Mouse (Mus musculus) heart, embryonic 11.5 days (tissue): ENCODE data around the gene 7530416G11Rik. TPM values are rescaled to one million over a fixed set of nuclear protein-coding genes. Genes with fewer than 3 reads are reported as not detected.
A peak's percentile ranks its signal among the peaks of the same experiment; 100 is the strongest.

Source experiments
- ATAC-seq: fragments of 200-750 bp; cut with Nextera tagmentation; replicated peaks from 2 replicates; pipeline ENCODE4 v1.8.0; 2017; ENCODE audit warnings: moderate library complexity; ENCODE audit not compliant: insufficient number of reproducible peaks, low FRiP score, low TSS enrichment
- H3K27ac ChIP-seq: fragments of 300-500 bp; sonication (generic); 2 replicates; pipeline ENCODE4 v1.5.1; 2014; ENCODE audit warnings: mild to moderate bottlenecking, low read depth, low read length
- H3K27me3 ChIP-seq: fragments of 300-500 bp; sonication (generic); 2 replicates; pipeline ENCODE4 v1.6.1; 2014; ENCODE audit warnings: mild to moderate bottlenecking, low read length, mixed read lengths; ENCODE audit not compliant: control insufficient read depth, insufficient read depth
- H3K36me3 ChIP-seq: fragments of 300-500 bp; sonication (generic); 2 replicates; pipeline ENCODE4 v1.6.1; 2014; ENCODE audit warnings: mild to moderate bottlenecking, low read length, moderate library complexity, mixed read lengths; ENCODE audit not compliant: control insufficient read depth, insufficient read depth
- H3K4me1 ChIP-seq: fragments of 300-500 bp; sonication (generic); 2 replicates; pipeline ENCODE4 v1.6.1; 2014; ENCODE audit warnings: low read length; ENCODE audit not compliant: control insufficient read depth, insufficient read depth
- H3K4me2 ChIP-seq: fragments of 300-500 bp; sonication (generic); 2 replicates; pipeline ENCODE4 v1.6.1; 2014; ENCODE audit warnings: mild to moderate bottlenecking, moderate library complexity
- H3K4me3 ChIP-seq: fragments of 300-500 bp; sonication (generic); 2 replicates; pipeline ENCODE4 v1.5.1; 2014; ENCODE audit warnings: low read depth, low read length
- H3K9ac ChIP-seq: fragments of 300-500 bp; sonication (generic); 2 replicates; pipeline ENCODE4 v1.6.1; 2014; ENCODE audit warnings: mild to moderate bottlenecking, low read depth, low read length, moderate library complexity
- H3K9me3 ChIP-seq: fragments of 300-500 bp; sonication (generic); replicated peaks from 2 replicates; pipeline ENCODE4 v1.6.1; 2016; ENCODE audit warnings: low read length; ENCODE audit not compliant: control insufficient read depth
- WGBS: fragments of 180-500 bp; shearing (Covaris S2); extraction: QIAGEN DNeasy Blood & Tissue Kit; methylation state at CpG from one replicate; pipeline ENCODE4 v1.1.7; 2014; ENCODE audit not compliant: insufficient replicate concordance; 5-methylcytosine and 5-hydroxymethylcytosine counted together
- polyA plus RNA-seq: library from polyadenylated mRNA; unstranded; fragments of >200 nt; fragmentation: Nextera tagmentation; extraction: Ambion mirVana; gene quantifications from 2 replicates; pipeline ENCODE4 v1.2.1, GENCODE M21; 2014

7530416G11Rik gene
- polyA plus RNA-seq, 1 experiment from 2014 or later: not detected

DNA sequence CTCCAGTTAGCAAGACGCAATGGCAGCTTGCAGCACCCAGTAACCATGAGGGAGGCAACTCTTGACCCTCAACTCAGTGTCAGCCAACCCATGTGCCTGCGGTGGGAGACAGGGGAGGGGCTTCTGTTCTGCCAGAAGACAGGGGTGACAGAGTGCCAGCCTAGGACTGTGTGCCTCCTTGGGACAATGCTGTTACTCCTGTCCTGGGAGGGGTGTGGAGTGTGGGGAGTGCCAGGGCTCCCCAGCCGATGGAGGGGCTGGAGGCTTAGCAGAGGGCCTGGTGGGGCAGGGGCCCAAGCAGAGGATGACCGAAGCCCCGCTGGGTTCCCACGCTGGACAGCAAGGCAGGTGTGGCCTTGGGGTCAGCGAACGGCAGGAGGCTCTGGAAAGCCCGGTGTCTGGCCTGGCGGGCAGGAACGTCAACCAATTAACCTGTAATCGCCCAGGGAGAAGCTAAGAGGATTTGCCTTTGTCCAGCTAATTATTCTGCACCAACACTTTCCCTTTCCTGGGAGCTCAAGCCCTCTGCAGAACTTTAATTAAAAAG lies 21.4 kb upstream of the 7530416G11Rik start:
- no peak for ATAC-seq

DNA sequence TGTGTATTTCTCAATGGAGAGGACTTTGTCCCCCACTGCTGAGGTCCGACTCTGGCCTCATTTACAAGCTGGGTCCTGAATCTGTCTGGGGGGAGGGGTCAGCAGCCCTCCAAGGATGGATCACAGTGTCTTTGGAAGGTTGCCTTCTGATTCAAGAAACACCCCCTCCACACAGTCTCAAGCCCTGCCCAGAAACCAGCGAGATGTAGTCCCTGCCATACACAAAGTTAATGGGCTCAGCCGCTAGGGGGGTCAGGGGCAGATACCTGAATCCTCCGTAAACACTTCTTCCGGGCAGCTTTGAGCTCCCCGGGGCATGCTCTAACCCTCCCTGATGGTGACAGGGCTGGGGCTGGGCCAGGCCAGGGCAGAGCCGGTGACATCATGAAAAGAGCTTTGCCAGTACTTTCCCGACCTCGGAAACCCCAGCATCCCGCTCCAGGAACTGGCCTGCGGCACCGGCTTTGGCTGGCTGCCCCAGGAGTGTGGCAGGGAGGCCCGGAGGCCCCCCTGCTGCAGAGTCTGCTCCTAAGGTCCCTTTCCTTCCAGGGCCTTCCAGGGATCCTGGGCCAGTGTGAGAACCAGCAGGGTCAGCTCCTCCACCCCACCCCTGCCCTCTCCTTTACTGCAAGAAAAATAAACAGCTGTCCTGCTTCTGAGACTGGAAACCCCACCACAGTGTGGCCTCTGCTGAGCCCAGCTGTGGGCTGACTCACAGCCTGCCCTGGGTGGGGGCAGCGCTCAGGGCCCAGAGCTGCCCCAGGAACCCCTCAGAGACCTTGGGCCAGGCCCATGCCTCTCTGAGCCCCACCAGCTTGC lies 20.4 kb upstream of the 7530416G11Rik start:
- 8% methylated on average over 14 of the region's 14 CpGs for WGBS
- peak; percentile 45; the same call in 1 of the 2 replicates for ATAC-seq
- 0 out of 2 replicates have a peak overlapping the region, but pooled peaks have one; percentile 5 for H3K4me3 ChIP-seq

More for the DNA sequence above, 21.4 kb upstream of the 7530416G11Rik start:
- H3K27ac ChIP-seq: no peak overlapping the region
- H3K4me1 ChIP-seq: peaks cover 11% of the 10 kb centered on the region
- no peak overlapping the region for H3K9ac ChIP-seq
- H3K36me3 ChIP-seq: no peaks in the 10 kb centered on the region
- no peak overlapping the region for H3K4me3 ChIP-seq
- H3K27me3 ChIP-seq: peaks cover 25% of the 10 kb centered on the region
- no peaks in the 10 kb centered on the region for H3K9me3 ChIP-seq
- H3K4me2 ChIP-seq: no peak overlapping the region
- WGBS: 26% methylated on average over 12 of the region's 12 CpGs

DNA sequence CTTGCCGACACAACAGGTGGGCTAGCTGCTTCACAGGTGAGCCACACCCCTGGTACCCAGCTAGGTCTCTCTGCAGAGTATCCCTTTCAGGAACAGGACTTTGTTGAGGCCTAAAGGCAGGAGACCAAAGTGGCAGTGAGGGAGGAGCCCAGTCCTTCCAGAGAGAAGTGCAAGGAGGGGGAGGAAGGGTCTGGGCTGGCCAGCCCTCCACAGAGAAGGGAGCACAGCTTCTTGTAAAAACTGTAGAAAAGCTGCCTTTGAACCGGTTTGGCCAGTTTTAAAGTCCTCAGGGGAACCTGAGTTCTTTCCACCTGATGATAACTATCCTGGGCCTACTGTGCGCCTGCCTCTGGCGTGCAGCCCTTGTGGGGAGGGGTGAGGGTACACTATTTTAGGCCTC lies 16.4 kb upstream of the 7530416G11Rik start:
- H3K9ac ChIP-seq: no peak overlapping the region
- H3K4me2 ChIP-seq: no peak overlapping the region
- peaks cover 17% of the 10 kb centered on the region for H3K27me3 ChIP-seq
- 56% methylated on average over 4 of the region's 4 CpGs for WGBS
- no peak overlapping the region for H3K4me3 ChIP-seq
- no peak for ATAC-seq
- no peak overlapping the region for H3K27ac ChIP-seq
- no peaks in the 10 kb centered on the region for H3K9me3 ChIP-seq
- peaks cover 11% of the 10 kb centered on the region for H3K4me1 ChIP-seq
- H3K36me3 ChIP-seq: no peaks in the 10 kb centered on the region

More for the DNA sequence above, 20.4 kb upstream of the 7530416G11Rik start:
- Histone ChIP-seq H3K4me1 (peaks cover 11% of the 10 kb centered on the region), H3K27ac (no peak overlapping the region), H3K27me3 (peaks cover 25% of the 10 kb centered on the region), H3K9me3 (no peaks in the 10 kb centered on the region), H3K36me3 (no peaks in the 10 kb centered on the region), H3K4me2 (peak overlapping the region; percentile 51), H3K9ac (peak overlapping the region; percentile 54; the same call in 1 of the 2 replicates)

DNA sequence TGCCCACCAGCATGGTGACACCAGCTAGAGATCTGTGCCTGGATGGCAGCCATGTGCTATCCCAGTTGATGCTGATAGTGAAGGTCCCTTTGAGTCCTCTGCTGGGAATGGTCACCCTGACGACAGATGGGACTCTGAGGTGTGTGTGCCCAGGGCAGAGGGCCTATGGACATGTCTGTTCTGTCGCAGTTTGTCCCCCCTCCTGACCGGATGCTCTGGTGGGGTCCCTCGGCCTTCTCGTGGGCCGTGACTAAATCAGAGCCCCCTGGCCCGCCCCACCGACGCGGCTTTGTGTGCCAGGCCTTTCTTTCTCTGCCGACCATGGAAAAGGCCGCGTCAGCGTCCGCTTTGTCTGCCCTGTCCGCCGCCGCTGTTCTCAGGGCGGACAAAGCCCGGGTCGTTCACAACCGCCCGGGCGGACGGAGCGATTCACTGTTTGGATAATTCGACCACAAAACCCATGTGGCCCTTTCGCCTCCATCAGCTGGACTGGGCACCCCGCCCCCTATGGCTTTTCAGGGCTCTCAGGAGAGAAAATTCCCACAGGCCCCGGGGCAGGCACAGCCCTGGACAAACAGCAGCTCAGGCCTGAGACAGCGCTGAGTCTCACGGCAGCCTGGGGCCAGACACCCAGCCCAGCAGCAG lies 4.5 kb upstream of the 7530416G11Rik start:
- Histone ChIP-seq H3K4me3 (no peak overlapping the region), H3K9ac (no peak overlapping the region), H3K27me3 (no peaks in the 10 kb centered on the region), H3K9me3 (no peaks in the 10 kb centered on the region), H3K36me3 (no peaks in the 10 kb centered on the region), H3K4me1 (no peaks in the 10 kb centered on the region), H3K27ac (no peak overlapping the region), H3K4me2 (no peak overlapping the region)
- 69% methylated on average over 32 of the region's 32 CpGs for WGBS
- no peak for ATAC-seq

DNA sequence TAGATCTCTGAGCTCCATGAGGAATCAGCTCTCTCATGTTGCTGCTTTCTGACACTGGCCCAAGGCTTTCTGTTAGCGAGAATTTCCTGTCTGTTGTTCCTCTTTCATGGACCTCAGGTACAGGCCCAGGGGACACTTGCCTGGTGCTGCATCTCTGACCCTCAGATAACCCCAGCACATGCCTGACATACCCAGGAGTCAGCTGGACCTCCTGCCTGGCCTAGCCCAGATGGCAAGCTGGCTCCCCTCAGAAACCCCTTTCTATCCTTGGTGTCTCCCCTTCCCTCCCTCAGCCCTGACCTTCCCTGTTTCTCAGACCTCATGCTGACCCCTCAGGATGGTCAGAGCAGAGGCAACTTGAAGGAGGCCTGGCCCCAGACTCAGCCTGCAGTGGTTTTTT lies 3.7 kb upstream of the 7530416G11Rik start:
- no peak overlapping the region for H3K4me2 ChIP-seq
- WGBS: 33% methylated on average over 1 of the region's 1 CpGs
- H3K27ac ChIP-seq: no peak overlapping the region
- H3K36me3 ChIP-seq: no peaks in the 10 kb centered on the region
- no peak overlapping the region for H3K4me3 ChIP-seq
- ATAC-seq: no peak
- no peaks in the 10 kb centered on the region for H3K27me3 ChIP-seq
- no peaks in the 10 kb centered on the region for H3K4me1 ChIP-seq
- H3K9ac ChIP-seq: no peak overlapping the region
- no peaks in the 10 kb centered on the region for H3K9me3 ChIP-seq

DNA sequence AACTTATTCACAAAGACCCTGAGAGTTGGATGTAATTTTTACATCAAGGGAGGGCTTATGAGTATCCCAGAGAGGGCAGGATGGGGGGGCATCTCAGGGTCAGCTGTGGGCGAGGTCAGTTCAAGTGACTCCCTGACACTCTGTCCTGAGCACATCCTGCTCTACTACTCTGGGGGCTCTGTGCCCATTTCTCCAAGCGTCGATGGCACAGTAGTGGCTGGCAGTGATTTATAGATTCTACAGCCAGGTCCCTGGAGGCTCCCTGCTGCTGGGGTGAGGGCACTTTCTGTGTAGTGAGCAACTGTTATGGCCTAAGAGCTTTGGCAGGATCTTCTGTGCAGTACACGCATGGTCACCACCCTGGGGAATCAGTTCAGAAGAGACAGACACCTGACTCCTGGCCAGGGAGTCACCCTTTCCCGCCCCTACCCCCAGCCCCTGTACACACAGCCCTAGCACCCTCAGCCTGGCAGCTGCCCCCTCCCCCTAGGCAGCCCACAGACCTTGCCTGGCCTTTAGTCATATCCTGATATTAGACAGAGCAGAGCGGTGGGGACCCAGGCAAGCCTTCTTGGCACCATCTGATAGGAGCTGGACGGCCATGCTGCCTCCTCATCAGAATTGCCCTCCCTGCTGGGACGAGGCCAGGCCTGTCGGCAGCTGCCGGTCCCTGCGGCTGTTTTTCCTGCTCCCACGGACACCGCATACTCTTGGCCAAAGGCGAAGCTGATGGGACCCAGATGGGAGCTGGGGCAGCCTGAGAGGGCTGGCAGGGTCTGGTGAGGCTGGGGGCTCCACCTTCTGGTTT lies 2.3 kb upstream of the 7530416G11Rik start:
- no peak overlapping the region for H3K4me3 ChIP-seq
- 53% methylated on average over 14 of the region's 14 CpGs for WGBS
- H3K9ac ChIP-seq: no peak overlapping the region
- H3K4me1 ChIP-seq: no peaks in the 10 kb centered on the region
- H3K4me2 ChIP-seq: no peak overlapping the region
- no peaks in the 10 kb centered on the region for H3K9me3 ChIP-seq
- H3K27me3 ChIP-seq: no peaks in the 10 kb centered on the region
- 0 out of 2 replicates have a peak, but pooled peaks have one; percentile 37 for ATAC-seq
- no peak overlapping the region for H3K27ac ChIP-seq
- H3K36me3 ChIP-seq: no peaks in the 10 kb centered on the region

DNA sequence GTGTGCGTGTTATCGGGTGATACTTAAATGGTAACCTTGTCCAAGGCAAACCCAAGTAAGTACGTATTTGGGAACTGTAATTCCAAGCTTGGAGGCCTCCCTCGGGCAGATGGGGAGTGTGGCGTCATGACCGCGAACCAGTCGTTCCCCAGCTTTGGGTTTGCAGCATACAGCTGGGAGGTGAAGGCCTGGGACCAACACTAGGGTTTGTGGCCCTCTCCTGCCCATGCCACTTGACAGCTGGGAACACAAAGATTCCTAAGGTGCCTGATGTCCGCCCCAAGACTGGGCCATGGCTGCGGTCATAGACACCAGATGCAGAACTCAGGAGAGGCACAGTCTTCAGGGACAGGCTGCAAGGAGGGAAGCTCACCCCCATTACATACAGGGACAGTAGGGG lies 2.8 kb downstream of the 7530416G11Rik start:
- 76% methylated on average over 10 of the region's 10 CpGs for WGBS
- no peaks in the 10 kb centered on the region for H3K36me3 ChIP-seq
- H3K4me1 ChIP-seq: no peaks in the 10 kb centered on the region
- H3K27ac ChIP-seq: no peak overlapping the region
- H3K4me3 ChIP-seq: no peak overlapping the region
- H3K27me3 ChIP-seq: peaks cover 23% of the 10 kb centered on the region
- ATAC-seq: no peak
- no peaks in the 10 kb centered on the region for H3K9me3 ChIP-seq
- no peak overlapping the region for H3K9ac ChIP-seq
- no peak overlapping the region for H3K4me2 ChIP-seq

DNA sequence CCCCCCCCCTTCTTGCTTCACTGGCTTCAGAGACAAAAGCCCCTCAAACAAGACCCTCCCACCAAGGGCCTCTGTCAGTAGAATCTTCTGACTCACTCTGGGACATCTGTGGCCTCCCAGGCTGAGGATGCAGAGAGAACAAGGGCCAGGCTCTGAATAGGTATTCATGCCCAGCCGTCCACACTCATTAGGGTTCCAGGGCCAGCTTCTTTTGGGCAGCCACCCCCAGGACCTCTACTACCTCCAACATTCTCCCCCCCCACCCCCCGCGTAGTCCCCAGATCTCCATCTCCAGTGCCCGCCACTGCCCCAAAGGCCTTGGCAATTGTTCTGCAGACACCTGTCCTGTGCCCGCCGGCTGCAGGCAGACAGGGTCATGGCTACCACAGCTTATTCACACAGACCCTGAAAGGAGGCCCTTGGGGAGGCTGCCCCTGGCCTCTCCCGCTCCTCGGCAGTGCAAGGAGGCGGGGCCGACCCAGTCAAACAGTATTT lies 5.0 kb downstream of the 7530416G11Rik start:
- Histone ChIP-seq H3K9me3 (no peaks in the 10 kb centered on the region), H3K27ac (no peak overlapping the region), H3K36me3 (no peaks in the 10 kb centered on the region), H3K4me3 (no peak overlapping the region), H3K4me2 (no peak overlapping the region), H3K27me3 (peaks cover 43% of the 10 kb centered on the region), H3K9ac (no peak overlapping the region), H3K4me1 (no peaks in the 10 kb centered on the region)
- 56% methylated on average over 10 of the region's 10 CpGs for WGBS
- no peak for ATAC-seq
